Mouse (Mus musculus) layer of hippocampus, adult 9-10 months (tissue): ENCODE results near the gene Pde8b.

ENCODE experiments used
- DNase-seq: peaks from one replicate; pipeline ENCODE4 v3.0.0; 2022; ENCODE audit warnings: low spot score

Gene Pde8b

DNA sequence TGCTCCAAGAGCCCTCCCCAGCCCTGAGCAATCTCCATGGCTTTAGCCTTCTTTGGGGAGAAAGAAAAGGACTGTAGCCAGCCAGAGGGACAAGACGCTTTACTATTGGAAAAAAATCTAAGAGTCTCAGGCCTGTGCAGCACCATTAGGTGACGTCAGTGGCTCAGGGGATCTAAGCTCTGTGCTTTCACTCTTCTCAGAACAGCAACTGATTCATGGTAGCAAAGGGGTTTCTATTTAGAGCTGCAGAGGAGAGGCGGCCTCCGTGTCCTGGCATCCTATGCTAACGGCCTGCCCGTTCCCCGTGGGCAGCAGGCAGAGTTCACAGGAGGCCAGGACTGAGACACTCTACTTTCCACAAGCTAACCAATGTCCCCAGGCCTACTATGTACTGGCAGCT is 169.1 kb downstream of the Pde8b start:
- no peak for DNase-seq

DNA sequence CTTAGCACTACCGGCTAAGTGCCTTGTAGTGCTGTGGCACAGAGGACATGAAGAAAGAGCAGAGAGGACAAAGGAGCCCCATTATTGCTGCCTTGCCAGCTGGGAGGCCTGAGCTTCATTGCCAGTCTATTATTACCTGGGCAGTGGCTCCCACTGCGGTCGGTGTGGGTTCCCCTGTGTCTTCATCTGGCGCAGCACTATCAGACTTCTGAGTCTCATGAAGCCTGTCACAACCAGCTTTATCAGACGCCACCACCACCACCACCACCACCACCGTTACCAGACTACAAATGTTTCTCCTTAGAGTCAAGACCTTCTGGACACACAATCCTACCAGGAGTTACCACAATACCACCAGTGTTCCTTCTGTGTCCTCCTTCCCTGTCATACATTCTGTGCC is 171.6 kb downstream of the Pde8b start:
- no peak for DNase-seq

DNA sequence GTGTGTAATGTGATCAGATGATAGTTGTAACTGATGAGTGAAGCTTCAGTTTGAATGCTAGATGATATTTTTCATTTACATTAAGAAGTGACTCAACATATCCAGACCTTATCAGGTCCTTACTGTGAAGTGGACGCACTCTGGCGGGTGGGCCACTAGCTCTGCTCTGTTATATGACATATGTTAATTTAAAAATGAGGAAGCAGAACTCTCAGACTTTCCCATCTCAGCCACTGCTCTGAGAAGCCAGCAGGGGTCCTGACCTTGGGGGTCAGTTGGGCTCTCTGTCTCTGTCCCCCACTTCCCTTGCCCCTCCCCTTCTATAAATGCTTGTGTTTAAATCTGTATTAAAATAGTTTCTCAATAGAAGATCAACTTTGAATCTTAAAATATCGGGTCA is 172.4 kb downstream of the Pde8b start:
- DNase-seq: no peak

DNA sequence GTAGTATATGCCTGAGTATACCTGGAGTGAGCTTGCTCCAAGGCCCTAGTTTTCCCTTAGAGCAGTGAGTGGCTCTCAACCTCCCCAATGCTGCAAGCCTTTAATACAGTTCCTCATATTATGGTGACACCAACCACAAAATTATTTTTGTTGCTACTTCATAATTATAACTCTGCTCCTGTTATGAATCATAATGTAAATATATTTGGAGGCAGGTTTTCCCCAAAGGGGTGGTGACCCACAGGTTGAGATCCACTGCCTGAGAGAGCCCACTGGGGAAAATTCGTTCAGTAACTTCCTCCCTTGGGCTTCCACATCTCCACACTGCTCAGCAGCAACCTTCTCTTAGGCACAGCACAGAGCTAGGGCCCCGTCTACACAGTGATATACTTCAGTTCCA is 174.0 kb downstream of the Pde8b start:
- no peak for DNase-seq

DNA sequence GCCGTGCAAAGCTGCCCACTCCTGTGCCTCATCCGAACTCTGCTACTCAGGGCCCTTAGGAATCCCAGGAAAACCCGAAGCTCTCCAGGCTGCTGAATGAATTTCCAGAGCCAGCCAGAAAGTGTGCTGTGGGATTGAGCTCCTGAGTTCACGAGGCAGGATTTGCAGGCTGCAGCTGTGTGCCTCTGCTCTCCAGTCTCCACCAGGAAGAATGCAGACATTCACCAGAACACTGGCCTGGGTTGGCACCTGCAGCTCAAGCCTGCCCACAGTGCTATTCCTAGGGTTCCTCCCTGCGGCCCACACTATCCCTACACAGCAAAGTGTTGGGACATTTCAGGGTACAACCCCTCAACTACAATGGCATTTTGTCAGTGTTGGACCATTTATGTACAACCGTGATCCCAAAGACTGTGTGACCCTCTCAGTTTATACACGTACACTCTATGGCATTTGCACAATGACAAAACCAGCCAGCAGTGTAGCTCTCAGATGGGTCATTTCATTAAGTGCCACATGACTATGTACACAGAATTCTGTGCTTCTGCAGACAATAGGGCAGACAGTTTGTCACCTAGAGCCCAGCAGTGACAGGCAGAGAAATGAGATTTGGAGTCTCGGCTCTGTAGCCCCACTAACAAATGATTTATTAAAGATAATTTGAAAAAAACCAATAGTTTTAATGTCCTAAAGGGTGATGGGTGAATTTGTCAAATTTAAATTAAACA is 176.5 kb downstream of the Pde8b start:
- DNase-seq: no peak

DNA sequence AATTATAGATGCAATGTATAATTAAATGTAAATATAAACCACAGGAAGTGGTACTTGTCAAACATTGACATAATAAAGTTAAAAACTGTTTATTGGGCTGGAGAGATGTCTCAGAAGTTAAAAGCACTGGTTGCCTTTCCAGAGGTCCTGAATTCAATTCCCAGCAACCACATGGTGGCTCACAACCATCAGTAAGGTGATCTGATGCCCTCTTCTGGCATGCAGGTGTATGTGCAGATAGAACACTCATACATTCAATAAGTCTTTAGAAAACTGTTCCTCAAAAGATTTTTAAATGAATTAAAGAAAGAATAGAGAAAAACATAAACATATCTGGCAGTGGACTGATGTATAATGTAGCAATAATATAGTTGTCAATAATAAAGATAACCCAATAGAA is 179.9 kb downstream of the Pde8b start:
- DNase-seq: no peak

DNA sequence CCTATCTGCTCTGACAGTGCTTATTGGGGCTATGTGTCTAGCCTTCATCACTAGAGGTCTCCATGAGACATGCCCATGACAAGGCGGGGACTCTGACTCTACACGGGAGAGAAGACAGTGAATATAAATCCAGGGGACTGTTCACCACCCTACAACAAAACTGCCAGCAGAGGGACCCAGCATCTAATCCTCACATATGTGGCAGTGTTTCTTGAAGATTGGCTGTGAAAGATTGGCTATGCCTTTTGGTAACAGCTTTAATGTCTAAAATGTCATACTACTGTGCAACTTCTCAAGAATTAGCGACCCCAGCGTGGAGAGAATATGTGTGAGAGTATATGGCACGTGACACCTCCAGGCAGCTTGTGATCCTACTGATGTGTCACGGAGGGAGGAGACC is 182.3 kb downstream of the Pde8b start:
- DNase-seq: no peak

DNA sequence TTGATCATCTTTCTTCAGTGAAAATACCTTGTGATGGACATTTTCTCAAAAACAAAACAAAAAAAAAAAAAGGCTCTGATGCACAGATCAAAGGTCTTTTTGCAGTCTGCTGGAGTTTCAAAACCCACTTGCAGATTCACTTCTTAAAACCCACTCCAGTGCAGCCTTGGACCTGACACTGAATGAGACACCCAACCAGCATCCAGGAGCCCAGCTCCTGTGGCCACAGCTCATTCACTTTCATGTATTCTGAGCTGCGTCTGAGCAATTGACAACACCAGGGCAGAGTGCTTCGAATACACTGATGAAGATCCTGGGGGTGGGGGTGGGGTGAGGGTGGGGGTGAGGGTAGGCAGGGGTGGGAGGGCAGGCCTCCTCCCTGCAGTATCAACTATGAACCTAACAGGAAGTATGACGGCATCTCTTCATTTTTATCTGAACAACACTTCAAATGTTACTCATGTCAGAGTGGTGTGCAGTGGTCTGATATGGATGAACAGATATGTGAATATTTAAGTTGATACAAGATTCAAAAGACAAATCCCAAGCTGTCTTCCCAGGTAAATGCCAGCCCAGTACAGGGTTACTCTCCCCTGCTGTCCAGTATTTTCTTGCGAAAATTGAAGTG is 186.6 kb downstream of the Pde8b start:
- DNase-seq: no peak

DNA sequence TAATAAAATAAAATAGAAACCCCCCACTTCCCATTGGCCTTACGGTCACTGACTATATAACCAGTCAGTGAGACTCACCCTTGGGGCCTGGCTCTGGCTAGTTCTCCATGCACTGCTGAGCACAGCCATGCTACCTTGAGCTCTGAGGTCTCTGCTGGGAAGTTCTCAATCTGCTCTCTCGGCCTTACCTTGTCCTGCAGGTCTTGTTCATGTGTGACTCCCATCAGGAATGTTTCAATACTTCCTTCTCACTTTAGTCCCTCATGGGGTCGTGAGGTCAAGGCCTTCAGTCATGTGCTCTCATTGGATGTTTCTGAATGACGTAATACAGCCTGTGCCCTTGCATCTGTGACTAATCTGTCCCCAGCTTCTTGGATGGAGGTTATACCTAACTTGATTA is 191.3 kb downstream of the Pde8b start:
- DNase-seq: no peak

DNA sequence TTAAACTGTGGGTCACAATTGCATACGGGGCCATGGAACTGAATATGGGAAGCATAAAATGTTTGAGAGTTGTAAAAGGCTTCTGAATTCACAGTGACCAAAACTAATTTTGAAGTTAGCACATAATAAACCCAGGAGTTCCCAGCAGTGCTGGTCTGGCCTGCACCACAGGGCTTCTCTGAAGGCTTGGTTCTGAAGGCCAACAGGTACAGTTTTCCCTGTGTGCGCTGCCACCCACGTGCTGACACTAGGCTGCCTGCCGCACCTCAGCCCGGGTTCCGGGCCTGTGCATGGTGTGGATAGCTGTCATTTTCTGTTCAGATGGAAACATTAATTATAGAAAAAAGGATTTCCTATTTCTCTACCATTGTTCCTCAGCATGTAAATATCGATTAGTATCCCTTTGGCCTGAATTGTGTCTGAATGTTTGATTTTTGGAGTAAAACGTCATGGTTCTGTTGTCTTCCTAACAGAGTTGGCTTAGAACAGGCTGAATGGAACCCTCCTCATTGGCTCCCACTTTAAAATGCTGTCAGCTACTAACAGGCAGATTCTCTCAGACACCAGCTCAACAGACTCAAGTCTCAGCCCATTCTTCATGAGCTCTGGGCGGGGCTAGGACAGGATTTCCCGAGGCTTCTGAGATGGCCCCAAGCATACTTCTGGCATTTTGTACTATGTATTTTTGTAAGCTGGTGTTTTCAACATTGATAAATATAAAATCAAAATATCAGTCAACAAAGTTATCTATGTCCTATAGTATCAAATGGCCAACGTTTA is 193.4 kb downstream of the Pde8b start:
- no peak for DNase-seq

DNA sequence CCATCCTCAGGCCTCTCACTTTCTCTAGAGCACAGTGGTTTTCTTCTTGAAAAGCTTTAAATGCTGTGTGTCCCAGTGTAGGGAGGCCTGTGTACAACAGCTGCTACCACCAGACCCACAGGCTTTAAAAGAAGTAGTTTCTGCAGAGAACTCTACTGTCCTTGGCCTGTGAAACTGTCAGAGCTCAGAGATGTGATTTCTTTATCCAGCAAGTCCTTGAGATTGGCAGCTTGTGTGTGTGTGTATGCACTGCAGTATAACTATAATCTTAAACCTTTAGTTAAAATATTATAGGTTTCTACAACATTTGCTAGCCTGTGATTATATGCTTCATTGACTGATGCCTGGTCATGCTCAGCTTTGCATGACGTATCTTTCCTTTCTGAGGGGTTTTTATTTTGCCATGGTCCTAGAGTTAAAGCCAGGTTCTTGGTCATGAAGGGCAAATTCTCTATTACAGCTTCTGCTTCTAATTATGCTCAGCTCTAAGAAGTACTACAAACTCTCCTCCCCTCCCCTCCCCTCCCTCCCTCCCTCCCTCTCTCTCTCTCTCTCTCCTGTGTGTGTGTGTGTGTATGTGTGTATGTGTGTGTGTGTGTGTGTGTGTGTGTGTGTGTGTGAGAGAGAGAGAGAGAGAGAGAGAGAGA is 194.3 kb downstream of the Pde8b start:
- DNase-seq: no peak

DNA sequence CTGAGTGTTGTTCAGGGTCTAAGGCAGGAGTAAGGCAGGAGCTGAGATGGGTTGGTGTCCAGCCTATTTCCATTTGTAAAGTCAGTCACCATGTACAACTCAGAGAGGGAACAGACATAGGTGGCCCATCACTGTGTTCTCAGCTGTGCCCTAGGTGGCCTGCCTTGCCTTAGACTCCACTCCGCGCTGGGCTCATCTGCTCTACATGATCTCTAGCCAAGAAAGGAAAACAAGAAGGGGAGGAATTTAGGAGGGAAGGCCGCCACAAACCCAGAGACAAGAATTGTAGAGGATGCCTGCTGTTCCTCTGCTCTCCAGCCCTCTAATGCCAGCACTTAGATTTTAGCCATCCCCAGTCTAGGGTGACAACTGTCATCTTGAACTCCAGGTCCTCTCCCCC is 197.7 kb downstream of the Pde8b start:
- DNase-seq: no peak

DNA sequence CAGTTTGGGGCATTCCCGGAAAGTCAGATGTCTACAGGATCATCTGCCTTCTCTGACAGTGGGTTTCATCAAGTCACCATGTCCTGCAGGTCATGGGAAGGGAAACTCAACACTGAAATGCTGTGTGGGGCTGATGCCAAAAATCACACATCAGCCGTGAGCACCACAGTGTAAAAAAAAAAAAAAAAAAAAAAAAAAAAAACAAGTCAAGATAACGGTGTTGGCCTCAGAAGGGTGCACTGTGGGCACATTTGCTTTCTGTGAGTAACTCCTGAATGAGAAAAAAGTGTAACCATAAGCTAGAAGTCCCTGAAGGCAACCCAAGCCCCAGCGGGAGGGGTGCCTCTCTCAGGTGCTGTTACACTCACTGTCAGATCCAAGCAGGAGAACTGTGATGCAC is 199.7 kb downstream of the Pde8b start:
- no peak for DNase-seq

DNA sequence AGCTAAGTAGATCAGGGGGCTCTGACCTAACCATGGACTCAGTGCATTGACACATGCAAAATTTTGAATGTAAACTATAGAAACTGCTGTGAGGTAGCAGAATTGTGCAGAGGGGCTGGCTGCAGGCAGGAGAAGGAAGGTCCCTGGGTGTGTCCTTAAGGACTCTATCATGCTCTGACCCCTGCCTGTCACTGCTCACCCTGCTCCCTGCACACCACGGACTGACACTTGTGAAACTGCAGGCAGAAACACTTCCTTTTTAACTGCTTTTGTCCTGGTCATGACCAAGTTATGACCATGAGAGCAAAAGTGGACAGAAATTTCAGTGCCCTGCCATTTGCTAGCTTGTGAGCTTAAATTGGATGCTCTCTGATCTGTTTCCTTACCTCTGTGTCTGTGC is 206.0 kb downstream of the Pde8b start:
- DNase-seq: no peak

DNA sequence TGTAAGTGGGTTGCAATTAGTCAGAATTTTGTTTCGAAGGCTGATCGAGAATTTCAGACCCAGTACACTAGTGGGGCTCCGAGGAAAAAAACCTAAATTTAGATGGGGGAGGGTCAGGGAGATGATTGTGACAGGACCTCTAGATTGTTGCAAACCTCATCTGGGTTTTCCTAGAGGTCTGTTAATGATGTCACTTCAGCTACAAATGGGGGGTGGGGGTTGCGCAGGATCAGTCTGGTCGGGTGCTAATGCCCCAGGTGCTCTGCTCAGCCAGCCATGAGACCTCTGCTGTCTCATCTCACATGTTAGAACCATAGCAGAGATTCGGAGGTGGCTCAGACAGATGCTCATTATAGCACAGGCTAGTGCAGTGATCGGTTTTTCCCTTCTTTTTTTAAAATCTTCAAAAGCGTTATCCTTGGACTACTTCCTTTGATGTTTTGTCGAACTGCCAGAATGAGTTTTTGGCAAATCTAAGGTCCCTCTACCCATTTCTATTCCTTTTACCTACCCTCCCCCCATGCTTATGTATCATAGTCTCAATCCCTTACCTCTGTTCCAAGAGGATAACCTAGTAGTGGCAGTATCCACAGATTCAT is 209.9 kb downstream of the Pde8b start:
- DNase-seq: no peak

DNA sequence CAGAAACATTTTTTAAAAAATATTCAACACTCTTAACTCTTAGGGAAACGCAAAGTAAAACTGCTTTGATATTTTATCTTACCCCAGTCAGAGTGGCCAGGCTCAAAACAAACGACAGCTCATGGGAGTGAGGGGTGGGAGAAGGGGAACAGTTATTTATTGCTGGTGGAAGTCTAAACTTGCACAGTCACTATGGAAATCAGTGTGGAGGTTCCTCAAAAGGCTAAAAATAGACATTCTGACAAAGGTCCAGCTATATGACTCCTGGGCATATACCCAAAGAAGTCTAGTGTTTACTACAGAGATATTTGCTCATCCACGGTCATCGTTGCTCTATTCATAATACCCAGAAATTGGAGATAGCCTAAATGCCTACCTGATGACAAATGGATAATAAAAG is 211.9 kb downstream of the Pde8b start:
- DNase-seq: no peak

DNA sequence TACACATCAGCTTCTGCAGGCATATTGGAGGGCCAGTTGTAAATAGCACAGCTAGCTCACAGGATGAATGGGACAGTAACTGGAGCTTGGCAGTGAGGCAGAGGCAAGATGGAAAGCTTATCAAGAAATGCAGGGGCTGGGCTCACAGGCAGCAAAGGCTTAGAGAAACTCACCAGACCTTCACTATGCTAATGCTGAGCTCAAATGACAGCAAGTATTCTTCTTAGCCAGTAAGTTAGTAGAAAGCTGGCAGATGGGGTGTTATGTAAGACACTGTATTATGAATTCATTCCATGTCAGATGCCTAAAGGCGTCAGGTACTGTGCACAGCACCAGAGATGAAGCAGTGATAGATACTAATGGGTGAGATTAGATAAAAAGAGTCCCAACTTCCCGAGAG is 215.4 kb downstream of the Pde8b start:
- DNase-seq: peak; percentile 65

DNA sequence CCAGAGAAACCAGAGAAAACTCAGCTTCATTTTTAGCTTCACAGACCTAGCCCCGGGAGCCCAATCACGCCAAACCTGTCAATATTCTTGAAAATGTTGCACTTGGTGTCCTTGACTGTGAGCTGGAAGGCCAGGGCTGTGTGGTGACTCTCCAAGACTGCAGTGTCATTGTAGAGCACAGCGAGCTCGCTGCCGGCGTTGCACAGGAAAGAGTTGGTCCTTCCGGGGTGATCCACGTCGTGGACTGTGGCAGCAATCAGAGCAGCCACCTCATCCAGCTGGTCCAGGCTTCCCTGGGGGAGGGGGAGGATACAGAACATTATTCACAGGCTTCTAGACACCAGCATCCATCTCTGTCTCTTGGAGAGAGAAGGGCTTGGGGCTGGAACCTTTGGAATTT is 216.0 kb downstream of the Pde8b start:
- DNase-seq: no peak

DNA sequence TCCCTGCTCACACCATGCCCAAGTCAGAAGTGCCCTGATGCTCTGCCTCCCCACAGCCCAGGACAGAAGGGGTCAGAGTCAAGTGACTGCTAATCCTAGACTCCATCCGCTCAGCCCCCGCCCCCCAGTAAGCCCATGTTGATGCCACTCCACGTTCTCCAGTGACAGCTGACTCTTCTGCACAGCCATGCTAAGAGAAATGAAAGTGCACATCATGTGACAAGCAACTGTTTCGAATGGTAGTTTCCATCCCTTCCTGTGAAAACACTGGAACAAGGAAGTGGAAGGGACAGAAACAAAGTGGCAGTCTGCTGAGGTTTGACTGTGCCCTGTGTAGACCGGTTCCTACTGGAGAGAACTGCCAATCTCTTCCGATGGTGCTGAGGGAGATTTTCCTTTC is 217.2 kb downstream of the Pde8b start:
- no peak for DNase-seq

DNA sequence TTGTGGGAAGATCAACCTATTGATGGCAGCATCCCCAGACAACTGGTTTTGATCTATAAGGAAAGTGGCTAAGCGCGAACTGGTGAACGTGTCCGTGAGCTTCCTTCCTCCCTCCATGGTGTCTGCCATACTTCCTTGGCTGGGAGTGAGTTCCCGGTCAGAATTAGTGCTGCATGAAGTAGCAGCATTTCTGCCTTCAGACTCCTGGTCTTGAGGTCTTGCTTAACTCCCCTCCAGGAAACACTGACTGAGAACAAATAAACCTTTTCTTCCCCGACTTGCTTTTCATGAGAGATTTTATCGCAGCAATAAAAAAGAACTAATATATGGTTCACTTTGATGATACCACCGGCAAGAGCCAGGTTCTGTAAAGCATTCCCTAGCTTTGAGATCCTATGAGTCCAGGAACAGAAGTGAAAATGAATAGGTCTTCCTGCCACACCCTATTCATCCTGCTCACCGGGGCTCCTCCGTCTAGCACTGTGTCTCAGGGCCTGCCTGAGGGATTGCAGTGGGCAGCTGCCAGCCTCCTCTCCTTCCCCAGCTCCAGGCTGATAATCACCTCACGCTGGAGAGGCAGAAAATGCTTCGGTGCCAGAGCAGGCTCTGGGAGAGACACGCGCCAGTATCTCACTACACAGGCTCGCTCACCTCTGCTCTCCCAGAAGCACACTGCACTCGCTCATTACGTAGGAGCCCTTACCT is 217.9 kb downstream of the Pde8b start:
- no peak for DNase-seq

DNA sequence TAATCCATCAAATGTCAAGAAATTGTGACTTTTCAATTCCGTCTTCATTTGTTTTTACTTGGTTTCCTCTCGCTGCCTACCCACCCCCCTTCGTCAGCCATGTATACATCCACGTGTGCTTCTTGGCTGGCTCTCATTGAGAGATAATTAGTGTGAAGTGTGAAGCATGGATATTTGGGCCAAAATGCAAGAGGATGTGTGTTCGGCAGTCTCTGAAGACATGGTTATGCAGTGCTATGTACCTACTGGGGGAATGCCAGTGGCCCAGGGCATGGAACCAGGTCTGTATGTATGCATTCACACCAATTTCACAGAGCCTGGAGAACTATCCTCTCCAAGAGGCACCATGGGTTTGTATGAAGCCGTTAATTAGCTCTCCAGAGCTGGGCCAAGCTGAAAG is 219.3 kb downstream of the Pde8b start:
- DNase-seq: no peak

DNA sequence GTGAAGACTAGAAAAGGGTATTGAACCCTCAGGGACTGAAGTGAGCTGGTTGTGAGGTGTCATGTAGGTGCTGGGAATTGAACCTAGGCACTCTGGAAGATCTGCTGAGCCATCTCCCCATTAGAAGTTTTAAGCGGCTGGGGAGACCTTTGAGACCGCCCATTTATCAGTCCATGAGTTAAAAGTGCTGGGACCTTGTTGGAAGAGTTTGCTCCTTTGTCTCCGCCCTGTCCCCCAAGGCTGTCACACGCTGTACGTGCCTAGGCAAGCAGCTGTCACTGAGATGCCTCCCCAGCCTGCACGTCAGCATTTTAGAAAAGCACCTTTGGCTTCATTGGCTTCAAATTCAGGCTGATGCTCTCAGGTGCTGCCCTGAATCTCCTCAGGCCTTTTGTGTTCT is 229.9 kb downstream of the Pde8b start:
- no peak for DNase-seq
